Mouse (Mus musculus) kidney, adult 2 months (tissue): Measurements from ENCODE around the gene Syt12.

Source experiments
- CTCF ChIP-seq: fragments of 200-500 bp; conservative IDR thresholded peaks from 2 replicates; pipeline ENCODE4 v1.5.1; 2011; ENCODE audit warnings: low read depth, mild to moderate bottlenecking, control low read depth, low read length, moderate library complexity, mixed read lengths; ENCODE audit not compliant: insufficient read depth, insufficient read length
- POLR2A ChIP-seq: fragments of 200-500 bp; IDR thresholded peaks from one replicate; pipeline ENCODE4 v1.6.1; 2011; ENCODE audit warnings: low read depth, low read length, control low read depth

DNA sequence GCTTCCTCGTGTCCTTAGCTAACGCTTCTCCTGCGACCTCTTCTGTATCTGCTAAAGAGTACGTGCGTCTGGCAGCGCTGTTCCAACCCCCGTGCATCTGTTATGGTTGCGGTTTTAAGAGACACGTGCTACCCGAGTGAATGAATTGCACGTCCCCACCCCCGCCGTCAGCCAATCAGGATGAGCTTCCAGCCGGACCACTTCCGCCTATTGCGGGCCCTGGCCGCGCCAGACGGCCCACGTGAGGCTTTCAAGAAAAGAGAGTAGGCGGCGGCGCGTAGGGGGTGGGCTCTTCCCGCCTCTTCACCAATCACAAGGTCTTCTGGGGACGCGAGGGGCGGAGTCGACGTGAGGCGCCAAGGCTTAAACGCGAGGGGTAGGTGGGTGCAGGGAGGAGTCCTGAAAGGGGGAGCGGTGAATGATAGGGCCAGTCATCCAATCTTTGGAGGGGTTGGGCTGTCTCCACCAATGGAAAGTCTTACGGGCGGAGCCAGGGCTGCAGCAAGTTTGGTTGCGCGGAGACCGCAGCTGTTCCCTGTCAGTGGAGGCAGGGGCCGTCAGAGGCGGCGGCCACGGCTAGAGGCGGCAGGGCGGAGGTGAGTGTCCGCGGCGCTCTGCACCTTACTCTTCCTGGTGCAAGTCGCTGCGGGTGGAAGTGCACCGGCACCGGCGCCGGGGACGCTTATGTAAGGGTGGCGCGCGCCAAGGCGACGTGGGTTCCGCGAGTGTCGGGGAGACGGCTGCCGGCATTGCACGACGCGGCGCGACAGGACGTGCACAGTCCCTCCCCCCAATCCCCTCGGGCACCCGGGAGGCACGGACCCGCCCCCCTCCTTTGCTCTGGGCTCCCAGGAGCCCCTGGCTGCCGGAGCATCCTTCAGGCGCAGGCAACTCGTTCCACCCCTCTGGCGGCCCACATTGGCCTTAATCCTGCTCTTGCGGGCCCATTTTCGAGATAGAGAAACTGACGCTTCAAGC is 33.0 kb upstream of the Syt12 start, which contains the start of gene Pcx:
- TF ChIP-seq CTCF (no peak), POLR2A (peak; percentile 89)
